Mouse (Mus musculus): ENCODE data around the gene Flt4.

Gene Flt4

DNA sequence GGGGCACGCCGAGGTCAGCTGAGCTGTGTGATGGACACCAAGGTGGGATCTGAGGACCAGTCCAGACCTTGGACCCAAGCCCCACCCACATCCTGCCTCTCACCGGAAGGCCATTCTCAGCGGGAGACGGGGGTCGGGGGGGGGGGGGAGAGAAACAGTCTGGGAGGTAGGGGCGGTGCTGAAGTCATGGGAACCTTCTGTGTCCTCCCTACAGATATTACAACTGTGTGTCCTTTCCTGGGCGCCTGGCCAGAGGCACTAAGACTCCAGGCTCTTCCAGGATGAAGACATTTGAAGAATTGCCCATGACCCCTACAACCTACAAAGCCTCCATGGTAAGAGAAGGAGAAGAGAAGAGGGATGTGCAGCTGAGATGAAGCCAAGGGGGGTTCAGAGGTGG lies 36.6 kb downstream of the Flt4 start:
- no peak for DNase-seq (ENCODE audit: low read depth in 1 of 2, low spot score in 2 of 2)

DNA sequence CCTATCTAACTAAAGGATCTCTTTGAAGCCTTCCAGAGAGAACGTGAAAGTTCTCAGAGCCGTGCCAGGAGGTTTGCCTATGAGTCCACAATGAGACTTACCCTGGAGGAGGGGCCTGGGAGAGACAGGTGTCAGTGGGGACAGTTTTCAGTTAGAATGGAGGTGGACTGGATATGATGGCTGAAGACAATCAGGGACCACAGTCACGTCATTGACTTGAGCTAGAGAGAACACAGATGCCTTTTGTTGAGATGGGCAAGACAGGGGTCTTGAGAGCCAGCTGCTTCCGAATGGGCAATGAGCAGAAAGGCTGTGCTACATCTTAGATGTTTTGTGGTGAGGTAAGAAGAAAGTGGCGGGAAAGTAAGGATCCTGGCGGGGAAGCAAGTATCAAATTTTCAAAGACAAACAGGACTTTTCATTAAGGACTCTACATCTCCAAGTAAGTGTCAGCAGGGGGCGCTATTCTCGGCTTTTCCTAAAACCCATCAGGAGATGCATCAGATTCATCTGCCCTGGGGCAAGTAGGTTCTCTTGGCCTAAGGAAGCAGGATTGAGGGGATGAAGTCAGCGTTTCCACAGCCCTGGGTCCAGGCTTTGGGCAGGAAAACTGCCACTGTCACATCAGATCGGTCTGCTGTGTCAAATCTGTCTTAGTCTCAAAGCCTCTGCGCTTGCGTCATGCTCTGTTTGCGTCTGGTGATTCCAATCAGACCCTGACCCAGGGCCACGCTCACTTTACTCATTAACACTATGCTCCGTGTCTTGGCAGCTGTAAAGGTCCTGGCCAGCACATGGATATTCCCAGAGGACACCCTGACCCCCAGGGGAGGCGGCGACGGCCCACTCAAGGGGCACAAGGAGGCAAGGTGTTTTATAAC lies 41.3 kb downstream of the Flt4 start:
- DNase-seq (ENCODE audit: low read depth in 1 of 2, low spot score in 2 of 2) = no peak

DNA sequence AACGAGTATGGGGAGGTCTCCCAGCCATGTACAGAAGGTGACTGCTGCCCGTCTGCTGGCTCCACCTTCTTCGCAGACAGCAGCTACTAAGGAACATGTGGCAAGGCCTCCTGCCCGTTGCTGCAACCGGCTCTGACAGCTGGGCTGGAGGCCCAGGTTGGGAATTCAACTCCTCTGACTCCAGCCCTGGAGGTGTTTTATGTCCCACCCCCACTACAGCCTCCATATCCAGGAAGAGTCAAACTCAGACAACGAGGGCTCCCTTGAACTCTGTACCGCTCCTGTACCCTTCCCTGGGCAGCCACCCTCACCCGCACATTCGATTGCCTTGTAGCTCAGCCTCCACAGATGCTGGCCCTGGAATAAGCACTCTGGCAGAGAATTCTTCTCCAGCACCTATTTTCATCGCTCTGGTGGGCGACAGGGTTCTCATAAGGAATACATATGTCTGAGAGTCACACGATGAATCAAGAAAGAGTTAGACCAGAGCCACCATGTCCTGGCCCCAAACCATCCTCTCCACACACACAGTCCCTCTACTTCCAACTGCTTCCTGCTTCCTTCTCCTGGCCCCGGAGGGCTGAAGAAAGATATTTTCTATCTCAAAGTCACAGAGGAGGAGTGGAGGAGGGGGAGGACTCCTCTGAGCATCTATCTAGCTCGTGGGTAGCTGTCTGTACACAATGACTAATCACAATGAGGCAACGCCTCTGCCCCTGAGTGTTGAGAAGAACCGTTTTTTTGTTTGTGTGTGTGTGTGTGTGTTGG lies 42.1 kb downstream of the Flt4 start:
- DNase-seq (ENCODE audit: low read depth in 1 of 2, low spot score in 2 of 2) = no peak

DNA sequence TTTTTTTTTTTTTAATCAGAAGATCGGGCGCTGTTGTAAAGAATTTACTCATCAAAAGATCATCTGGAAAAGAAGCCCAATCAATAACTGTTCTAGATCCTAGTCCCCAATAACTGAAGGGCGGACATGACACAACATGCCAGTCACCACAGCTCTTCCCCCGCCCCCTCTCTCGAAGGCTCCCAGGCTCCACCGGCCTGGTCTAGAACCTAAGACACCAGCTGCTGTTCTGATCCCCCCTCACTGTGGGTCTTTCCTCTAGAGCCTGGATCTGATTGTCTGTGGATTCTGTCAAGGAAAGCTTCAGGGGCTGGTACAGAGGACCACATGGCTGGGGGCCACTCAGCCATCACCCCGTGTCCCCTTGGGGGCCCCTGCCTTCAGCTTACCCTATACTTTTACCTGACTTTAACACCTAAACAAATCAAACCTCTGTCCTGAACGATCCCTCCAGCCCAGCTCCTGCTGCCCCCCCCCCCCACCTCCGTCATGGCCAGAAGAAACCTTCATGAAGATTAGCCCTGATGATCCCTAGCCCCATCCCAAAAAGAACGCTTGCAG lies 42.8 kb downstream of the Flt4 start:
- DNase-seq (ENCODE audit: low read depth in 1 of 2, low spot score in 2 of 2) = no peak

DNA sequence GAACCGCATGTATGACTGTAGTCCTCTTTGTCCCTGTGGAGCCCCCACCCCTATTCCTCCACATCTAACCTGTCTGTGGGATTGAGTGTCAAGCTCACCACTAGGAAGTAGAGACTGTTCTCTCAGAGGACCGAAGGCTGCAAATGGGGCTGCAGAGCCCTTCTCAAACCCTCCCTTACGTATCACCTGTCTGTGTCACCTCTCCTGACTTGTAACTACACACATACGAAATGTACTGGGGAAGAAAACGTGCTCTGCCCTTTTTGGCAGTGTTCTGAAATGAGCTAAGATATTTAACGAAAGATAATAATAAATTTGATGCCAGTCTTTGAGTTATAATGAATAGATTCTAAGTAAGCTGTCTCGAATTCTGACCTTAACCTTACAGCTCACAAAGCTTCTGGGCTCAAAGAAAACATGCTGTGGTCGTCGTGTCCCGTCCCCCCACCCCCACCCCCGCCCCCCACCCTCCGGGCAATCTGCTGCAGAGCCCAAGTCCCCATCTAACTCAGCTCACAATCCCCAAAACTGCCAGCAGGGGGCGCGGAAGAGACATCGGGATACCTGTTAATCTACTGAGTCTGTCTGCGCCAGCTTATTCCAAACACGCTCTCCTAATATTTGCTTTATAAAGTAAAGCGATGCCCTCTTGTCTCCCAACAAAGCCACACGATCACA lies 43.5 kb downstream of the Flt4 start:
- DNase-seq (ENCODE audit: low read depth in 1 of 2, low spot score in 2 of 2) = peak in 1 of 2 experiments; percentile 60

DNA sequence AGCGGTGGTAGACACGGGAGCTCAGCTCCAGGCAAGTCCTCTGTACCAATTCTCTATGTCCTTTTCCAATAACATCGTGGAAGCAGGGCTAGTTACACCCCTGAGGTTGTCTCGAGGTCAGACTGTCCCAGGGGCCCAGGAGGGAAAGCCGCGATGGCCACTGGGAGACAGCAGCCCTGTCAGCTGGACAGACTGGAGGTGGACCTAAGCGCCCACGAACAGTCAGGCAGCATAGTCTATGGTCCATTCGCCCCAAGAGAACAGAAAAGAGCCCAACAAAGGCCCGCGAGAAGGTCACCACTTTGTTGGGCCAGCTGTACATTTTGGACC lies 44.0 kb downstream of the Flt4 start:
- DNase-seq (ENCODE audit: low read depth in 1 of 2, low spot score in 2 of 2) = no peak

DNA sequence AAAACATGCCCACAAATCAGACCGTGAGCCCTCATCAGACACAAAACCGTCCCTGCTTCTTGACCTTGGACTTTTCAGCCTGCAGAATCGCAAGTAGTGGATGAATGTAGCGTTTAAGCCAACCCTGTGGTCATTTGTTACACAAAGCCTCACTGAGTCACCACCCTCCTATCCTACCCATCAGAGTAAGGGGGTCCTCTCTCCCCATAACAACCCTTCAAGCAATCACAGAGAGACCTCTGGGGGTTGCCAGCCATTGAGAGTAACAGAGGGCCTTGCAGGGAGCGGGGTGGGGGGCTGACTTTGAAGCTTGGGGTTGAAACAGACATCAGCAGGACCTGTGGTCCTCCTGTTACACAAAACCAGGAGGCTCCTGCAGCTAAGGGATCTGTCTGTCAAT lies 45.6 kb downstream of the Flt4 start:
- DNase-seq (ENCODE audit: low read depth in 1 of 2, low spot score in 2 of 2) = no peak

DNA sequence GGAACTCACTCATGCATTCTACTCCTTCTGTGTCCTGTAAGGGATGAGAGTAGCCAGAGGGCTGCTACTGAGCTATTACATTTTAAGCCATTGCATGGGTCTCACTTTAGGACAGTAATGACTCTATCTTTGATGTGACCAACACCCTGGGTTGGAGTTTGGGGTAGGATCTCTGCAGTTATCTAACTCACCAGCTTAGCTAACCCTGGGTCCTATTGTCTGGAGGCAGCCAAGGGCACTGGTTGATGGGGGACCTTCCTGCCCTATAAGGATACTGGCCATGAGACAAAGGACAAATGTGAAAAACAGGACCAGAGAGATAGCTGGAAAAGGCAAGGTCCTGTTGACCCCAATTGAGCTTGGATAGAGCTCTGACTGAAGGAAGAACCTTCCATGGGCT lies 46.4 kb downstream of the Flt4 start:
- no peak for DNase-seq (ENCODE audit: low read depth in 1 of 2, low spot score in 2 of 2)

DNA sequence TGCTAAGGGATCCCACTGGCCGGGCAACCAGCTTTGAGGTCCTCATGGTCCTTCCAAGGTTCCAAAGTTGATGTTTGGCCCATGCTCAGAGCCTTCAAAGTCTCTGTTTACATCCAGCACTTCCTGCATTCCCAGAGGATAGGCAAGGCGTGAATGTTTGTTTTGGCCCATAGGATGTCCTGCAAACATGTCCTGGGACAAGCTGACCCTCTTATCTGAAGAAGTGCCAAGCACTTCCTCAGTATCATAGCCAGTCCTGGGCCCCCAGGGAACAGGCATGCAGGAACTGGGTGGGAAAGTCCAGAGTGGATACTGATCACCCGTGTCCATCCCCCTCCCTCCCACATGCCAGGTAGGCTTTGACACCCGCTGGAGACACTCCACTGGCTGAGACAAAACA lies 49.0 kb downstream of the Flt4 start:
- DNase-seq (ENCODE audit: low read depth in 1 of 2, low spot score in 2 of 2) = no peak

DNA sequence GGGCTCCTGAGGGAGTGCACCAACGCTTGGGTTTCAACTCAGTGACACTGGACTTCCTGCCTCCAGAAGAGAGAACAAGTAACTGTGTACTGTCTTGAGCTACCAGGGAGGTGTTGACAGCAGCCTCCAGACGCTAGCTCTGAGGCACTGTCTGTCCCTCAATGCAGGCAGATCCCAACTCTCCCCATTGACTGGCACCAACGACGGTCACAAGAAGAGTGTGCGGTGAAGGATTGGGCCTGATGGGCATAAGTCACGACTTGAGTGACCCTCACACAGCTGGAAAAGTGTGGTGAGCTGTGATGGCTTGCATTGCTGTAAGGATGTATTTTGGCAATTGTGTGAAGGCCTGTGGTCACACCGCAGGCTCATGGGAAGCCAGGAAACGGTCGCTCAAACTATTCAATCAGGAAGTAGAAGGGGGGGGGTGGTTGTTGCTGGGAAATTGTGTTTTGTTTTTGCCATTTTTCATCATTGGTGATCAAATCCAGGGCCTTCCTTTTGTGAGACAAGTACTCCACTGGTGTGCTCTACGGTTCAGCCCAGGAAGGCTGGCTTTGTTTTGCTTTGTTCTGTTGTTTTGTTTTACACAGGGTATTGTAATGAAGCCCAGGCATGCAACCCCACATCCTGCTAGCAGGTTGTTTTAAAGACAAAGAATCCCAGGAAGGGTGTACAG lies 49.9 kb downstream of the Flt4 start:
- no peak for DNase-seq (ENCODE audit: low read depth in 1 of 2, low spot score in 2 of 2)

DNA sequence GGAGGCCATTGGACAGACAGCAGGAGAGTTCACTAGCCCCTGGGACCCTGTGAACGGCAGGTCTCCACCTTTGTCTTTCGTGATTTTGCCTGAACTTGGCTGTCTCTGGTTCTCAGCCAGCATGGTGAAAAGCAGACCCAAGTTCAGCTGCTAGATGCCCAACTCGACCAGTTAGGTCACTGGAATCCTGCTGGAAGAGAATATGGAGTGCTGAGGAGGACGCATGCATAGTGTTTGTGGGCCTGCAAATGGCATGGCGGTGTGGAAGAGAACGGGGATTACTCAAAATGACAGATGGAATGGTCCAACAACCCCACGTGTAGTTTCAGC lies 50.4 kb downstream of the Flt4 start:
- DNase-seq (ENCODE audit: low read depth in 1 of 2, low spot score in 2 of 2) = no peak

DNA sequence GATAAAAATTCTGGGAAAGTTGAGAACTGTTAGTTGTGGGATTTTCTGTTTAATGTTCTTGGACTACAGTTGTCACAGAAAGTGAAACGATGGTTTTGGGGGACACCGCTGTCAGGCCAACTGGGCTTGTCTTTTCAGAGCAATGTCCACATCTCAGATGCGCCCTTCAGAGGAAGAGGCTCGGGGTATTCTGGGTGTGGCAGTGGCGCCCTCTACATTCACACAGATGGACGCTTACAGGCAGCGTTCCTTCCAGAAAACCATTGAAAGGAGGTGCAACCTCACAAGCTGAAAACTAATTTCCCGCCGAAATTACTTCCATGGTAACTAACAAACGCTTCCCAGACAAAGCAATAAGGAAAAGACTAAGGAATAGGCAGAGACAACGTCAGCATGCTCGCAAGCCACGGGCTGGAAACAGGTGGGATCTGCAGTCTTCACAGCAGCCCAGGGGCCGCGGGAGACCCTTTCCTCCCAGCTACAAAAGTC lies 53.3 kb downstream of the Flt4 start:
- no peak for DNase-seq (ENCODE audit: low read depth in 1 of 2, low spot score in 2 of 2)

DNA sequence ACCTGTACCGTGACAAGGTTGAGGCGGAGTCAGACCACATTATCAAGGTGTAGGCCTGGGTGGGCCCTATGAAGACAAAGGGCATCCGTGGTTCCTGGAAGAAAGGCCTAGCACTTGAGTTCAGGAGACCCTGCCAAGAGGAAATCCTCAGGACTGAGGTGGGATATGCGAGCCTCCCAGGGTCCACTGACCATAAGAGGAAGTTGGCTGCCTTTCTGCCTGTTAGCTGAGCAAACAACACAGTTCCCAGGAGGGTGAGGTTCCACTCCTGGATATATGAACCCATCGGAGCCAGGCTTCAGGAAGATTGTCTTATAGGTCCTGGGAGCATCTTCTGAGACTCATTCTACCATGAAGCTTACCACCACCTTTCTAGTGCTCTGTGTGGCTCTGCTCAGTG lies 54.2 kb downstream of the Flt4 start, which contains the start of gene Scgb3a1:
Gene Scgb3a1 (plus strand): TSS at position 301 of the 400 bp plus-strand sequence.
- DNase-seq (ENCODE audit: low read depth in 1 of 2, low spot score in 2 of 2) = no peak

DNA sequence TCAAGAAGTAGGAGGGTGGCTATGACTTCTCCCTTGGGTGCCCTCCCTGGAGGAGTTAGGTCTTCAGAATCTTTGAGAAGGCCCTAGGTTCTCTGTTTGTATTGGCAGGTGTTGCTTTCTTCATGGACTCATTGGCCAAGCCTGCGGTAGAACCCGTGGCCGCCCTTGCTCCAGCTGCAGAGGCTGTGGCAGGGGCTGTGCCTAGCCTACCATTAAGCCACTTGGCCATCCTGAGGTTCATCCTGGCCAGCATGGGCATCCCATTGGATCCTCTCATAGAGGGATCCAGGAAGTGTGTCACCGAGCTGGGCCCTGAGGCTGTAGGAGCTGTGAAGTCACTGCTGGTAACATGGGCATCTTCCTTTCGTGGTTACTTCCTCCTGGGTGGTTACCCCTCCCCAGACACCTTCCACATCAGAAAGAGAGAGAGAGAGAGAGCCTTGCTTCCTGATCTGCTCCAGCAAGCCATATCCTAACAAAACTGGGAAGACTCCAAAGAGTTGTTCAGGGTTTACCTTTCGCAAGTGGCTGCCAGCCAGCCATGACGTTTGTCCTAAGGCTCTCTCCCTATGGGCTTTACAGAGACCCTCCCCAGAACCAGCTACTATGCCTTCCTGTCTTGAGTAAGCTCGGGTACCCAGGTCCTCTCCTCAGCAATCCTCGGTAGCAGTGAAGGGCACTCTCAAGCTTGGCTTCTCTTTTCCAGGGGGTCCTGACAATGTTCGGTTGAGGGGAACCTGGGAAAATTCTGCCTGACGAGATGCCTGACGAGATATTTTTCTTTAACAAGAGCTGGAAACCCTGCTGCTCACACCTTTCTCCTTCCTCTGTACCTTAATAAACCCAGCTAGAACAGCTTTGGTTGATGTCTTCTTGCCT lies 55.4 kb downstream of the Flt4 start:
- DNase-seq (ENCODE audit: low read depth in 1 of 2, low spot score in 2 of 2) = no peak

DNA sequence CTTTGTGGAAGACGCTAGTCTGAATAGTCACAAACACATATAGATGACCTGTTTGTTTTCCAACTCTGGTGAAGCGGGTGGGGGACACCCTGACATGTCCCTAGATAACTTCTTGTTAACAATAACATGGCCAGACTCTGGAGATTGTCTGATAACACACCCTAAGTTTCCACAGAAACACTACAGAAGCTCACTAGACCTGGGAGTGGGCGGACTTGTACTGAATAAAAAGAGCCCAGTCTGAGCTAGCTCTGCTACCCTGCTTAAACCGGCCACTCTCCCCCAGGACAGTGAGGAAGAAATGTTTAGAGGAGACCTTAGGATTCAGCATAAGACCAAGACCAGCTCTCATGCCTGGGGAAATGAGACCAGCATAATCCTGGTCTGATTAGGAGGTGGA lies 56.4 kb downstream of the Flt4 start:
- no peak for DNase-seq (ENCODE audit: low read depth in 1 of 2, low spot score in 2 of 2)

DNA sequence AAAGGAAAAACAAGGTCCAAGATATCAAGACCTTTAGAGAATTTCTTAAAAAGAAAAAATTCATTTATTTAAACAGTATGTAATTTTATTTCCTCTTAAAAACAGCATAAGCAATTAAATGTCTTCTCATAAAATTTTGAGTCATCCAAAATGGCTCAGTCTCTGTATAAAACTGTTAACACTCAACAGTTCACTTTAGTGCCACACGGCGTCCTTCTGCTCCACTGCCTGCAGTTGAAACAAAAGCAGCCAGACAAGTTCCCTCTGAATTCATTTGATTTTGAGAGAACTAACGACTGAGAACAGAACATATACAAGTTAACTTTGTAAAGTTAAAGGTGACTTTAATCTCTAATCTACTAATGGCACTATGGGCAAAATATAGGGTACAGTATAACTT lies 64.4 kb downstream of the Flt4 start:
- no peak for DNase-seq (ENCODE audit: low read depth in 1 of 2, low spot score in 2 of 2)

DNA sequence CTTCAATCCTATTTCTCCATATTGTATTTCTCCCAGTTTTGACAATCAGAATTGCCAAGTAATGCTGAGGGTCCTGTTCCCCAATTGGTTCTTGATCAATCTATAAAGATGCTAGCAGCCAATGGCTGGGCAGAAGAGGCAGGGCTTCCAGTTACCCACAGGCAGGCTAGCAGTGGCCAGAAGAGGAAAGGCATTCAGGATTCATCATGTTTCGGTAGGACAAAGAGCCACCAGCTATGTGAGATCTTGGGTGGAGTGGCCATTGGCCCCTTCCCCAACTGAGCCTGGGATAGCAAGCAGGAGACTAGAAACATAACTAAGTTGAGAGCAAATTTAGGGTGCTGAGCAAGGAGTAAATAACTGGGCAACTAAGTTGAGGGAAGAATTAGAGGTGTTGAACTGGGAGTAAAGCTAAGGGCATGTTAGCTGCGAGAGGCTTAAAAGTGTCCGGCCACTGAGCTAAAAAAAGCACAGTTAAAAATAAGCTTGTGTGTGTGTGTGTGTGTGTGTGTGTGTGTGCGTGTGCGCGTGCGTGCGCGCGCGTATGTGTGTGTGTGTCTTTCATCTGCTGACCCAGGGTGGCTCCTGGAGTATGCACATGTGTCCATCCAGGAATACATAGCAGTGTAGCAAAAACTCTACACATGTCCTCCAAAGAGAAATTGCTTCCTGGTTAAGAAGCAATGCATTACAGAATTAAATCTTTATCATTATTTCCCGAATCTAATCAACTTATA lies 75.3 kb downstream of the Flt4 start:
- no peak for DNase-seq (ENCODE audit: low read depth in 1 of 2, low spot score in 2 of 2)

DNA sequence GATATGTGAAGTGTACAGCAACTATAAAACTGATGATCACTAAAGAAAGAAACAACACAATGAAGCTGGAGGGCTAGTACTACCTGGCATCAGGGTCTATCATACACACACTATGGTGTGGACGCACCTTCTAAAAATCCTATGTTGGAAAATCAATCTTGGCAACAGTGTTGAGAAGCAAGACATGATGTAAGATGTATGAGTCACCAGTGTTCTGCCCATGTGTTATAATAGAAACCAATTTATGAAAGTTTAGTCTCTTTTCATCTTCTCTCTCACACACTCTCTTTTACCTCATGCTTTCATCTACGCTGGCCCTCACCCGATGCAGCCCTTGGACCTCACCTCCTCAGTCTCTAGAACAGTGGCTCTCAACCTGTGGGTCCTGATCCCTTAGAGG lies 86.0 kb downstream of the Flt4 start:
- DNase-seq (ENCODE audit: low read depth in 1 of 2, low spot score in 2 of 2) = no peak

DNA sequence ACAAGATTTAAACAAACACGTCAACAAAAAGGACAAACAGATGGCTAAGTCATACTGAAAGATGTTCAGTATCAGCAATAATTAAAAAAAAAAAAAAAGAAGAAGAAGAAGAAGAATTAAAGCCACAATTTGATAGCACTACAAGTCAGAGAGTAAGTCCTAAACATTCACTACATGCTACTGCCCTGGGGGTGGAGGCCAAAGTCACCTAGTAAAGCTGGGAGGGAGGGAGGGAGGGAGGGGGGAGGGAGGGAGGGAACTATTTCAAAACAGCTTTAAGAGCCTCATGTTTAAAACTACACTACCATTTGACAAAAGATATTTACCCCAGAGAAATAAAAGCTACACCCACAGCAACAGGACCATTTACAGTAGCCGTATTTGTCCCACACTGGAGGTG lies 86.6 kb downstream of the Flt4 start:
- no peak for DNase-seq (ENCODE audit: low read depth in 1 of 2, low spot score in 2 of 2)

Measured in monocyte, adult 2 months (primary cell).